In genomic region chr9:53321683-53322082, GRCm38 (mm10) we compare ENCODE assay signal across 19 mouse cellular contexts. TPM values are rescaled to one million over a fixed set of nuclear protein-coding genes. Genes with fewer than 3 reads are reported as not detected.
DNase-seq lines count a peak whose midpoint lies in the region; ATAC-seq and TF ChIP-seq lines count a peak whose summit lies in the region.
"Had no signal": no experiment of that assay in that cellular context is flagged by ENCODE, and none has a peak within 500 bp of the region (broad histone marks: within the 10 kb centered on the region; RNA-seq: fewer than 3 reads in every experiment).

No protein-coding gene starts in this region.

- no peaks in the 10 kb centered on the region for H3K36me3 ChIP-seq in lung, embryonic 15.5 days
- H3K36me3 ChIP-seq: embryonic facial prominence, embryonic 15.5 days; heart, embryonic 10.5 days; limb, embryonic 10.5 days; midbrain, embryonic 13.5 days had no signal

- no peaks in the 10 kb centered on the region for H3K9me3 ChIP-seq in lung, embryonic 15.5 days
- H3K9me3 ChIP-seq: embryonic facial prominence, embryonic 15.5 days; heart, embryonic 10.5 days; limb, embryonic 10.5 days; midbrain, embryonic 13.5 days had no signal

- peak; percentile 59 for DNase-seq in heart, adult 11 months
- no peak for DNase-seq in heart, adult 9 months (ENCODE audit: low spot score in 2 of 2)
- DNase-seq in lung, postnatal 25 days (ENCODE audit: low spot score) = no peak
- peak in 1 of 2 experiments; percentile 71 for DNase-seq in cerebellum, adult 2 months
- peak; percentile 52 to 68 for DNase-seq in cerebellum, postnatal 14 days
- DNase-seq in layer of hippocampus, adult 11-12 months (ENCODE audit: low spot score) = no peak
- DNase-seq: adrenal gland, adult 2 months; kidney, adult 2 months; liver; liver, postnatal 0 days; thymus, adult 2 months; thymus, postnatal 4 days had no signal

- H3K4me3 ChIP-seq in lung, embryonic 15.5 days = no peak overlapping the region
- peak overlapping the region; percentile 58 for H3K4me3 ChIP-seq in cerebellum, adult 2 months (replicated peaks; ENCODE audit: insufficient read depth, low read depth, low read length)
- H3K4me3 ChIP-seq: embryonic facial prominence, embryonic 15.5 days; heart, embryonic 10.5 days; layer of hippocampus, adult 2 months; limb, embryonic 10.5 days; midbrain, embryonic 13.5 days had no signal

- H3K4me1 ChIP-seq in lung, embryonic 15.5 days = peaks cover 22% of the 10 kb centered on the region
- H3K4me1 ChIP-seq in cerebellum, adult 2 months (ENCODE audit: control insufficient read depth, insufficient read depth, low read length) = peaks cover 20% of the 10 kb centered on the region
- H3K4me1 ChIP-seq: embryonic facial prominence, embryonic 15.5 days; limb, embryonic 10.5 days; midbrain, embryonic 13.5 days had no signal

- no peak for ATAC-seq in lung, embryonic 15.5 days (ENCODE audit: borderline replicate concordance, extremely low read depth, low FRiP score, low TSS enrichment)
- ATAC-seq: liver, postnatal 0 days; midbrain, embryonic 13.5 days had no signal

- H3K27me3 ChIP-seq in lung, embryonic 15.5 days = no peaks in the 10 kb centered on the region
- H3K27me3 ChIP-seq in cerebellum, adult 2 months (ENCODE audit: control insufficient read depth, insufficient read depth, low read length) = no peaks in the 10 kb centered on the region
- H3K27me3 ChIP-seq: embryonic facial prominence, embryonic 15.5 days; midbrain, embryonic 13.5 days had no signal

- H3K9ac ChIP-seq in lung, embryonic 15.5 days = no peak overlapping the region
- H3K9ac ChIP-seq: embryonic facial prominence, embryonic 15.5 days; liver, postnatal 0 days; midbrain, embryonic 13.5 days had no signal

- 68% methylated on average over 8 of the region's 8 CpGs for WGBS in lung, embryonic 15.5 days
- WGBS in cerebellum, adult 2 months = 11% methylated on average over 8 of the region's 8 CpGs

- H3K4me2 ChIP-seq in lung, embryonic 15.5 days = no peak overlapping the region
- H3K4me2 ChIP-seq: embryonic facial prominence, embryonic 15.5 days; midbrain, embryonic 13.5 days had no signal

- peak overlapping the region; percentile 38 for H3K27ac ChIP-seq in lung, embryonic 15.5 days
- peak overlapping the region; percentile 82 for H3K27ac ChIP-seq in cerebellum, adult 2 months (ENCODE audit: insufficient read depth, low read length)
- H3K27ac ChIP-seq: embryonic facial prominence, embryonic 15.5 days; heart, embryonic 10.5 days; layer of hippocampus, adult 2 months; limb, embryonic 10.5 days; midbrain, embryonic 13.5 days had no signal

- TF ChIP-seq POLR2A in cerebellum, adult 2 months (IDR thresholded peaks at IDR 0.05; ENCODE audit: borderline replicate concordance, insufficient read depth, low read length) = peak; percentile 63; the same call in 1 of the 2 replicates

- no peak for TF ChIP-seq CTCF in cerebellum, adult 2 months (IDR thresholded peaks at IDR 0.05; ENCODE audit: borderline replicate concordance, insufficient read depth, low read depth, low read length)

RNA-seq across cellular contexts. Expression of gene Exph5, which starts 20.2 kb away (rescaled TPM):
- polyA plus RNA-seq in lung, embryonic 15.5 days (2015; fragmentation: Nextera tagmentation; extraction: Ambion mirVana) = 5.8 and 7.0 TPM in 2 replicates
- 25.2 and 32.7 TPM in 2 replicates for polyA plus RNA-seq in cerebellum, adult 2 months (2012; rRNA removed)
- polyA plus RNA-seq: adrenal gland, adult 2 months; C2C12 had no signal

Comparison
In these comparisons a context has a peak if more than half of its experiments do, and no peak if none do; other contexts are left out.
1. DNase-seq: peak in heart, adult 11 months (single experiment) and cerebellum, postnatal 14 days (2 of 2); none in heart, adult 9 months (0 of 2), lung, postnatal 25 days (single experiment) and layer of hippocampus, adult 11-12 months (single experiment).